Mouse (Mus musculus): ENCODE results near the gene Pabpn1l.
"Not testable (repeated sequence)": the region's sequence is repeated elsewhere in the genome, so short reads cannot be mapped to it uniquely, and the experiment has no call there.

Pabpn1l gene

GRCm38 (mm10) chr8:122646337-122646736 is 23.8 kb upstream of the Pabpn1l start:
- no peak for DNase-seq

- DNase-seq: no peak
Observed at GRCm38 (mm10) chr8:122644175-122644954, 21.8 kb upstream of the Pabpn1l start.

- DNase-seq: no peak
Observed at GRCm38 (mm10) chr8:122642071-122642470, 19.5 kb upstream of the Pabpn1l start.

DNA sequence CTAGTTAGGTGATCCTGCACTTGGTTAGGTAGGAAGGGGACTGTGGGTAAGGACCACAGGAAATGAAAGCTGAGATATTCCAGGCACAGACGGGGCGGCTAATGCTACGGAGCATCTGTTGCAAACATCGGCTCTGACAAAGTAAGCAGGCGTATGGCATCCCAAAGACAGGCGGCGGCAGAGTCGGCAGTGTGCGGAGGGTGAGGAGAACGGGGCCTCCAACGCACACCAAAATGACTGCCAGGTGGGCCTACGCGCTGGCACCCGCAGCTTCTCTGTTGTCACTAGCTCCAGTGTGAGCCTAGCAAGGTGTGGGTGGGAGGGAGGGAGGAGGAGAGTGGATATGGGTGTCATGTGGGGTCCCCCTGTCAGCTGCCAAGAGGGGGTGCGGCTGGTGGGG is 18.9 kb upstream of the Pabpn1l start:
- no peak for DNase-seq

DNA sequence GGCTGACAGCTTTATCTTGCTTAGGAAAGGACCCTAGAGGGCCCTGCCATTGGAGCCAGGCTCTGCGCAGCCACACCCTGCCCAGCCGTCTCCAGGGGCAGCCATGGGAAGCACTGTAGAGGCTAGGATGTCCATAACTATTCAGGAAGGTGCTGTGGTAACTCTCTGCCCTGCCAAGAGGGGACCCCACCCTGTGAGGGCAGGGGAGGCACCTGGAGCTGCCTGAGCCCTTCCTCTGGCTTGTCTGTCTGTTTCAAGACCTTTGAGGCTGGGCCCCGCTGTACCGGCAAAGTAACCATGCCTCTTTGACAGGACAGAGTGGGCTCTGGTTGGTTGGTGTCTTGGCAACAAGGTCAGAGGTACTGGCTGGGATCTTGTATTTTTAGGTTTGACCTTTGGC is 18.3 kb upstream of the Pabpn1l start:
- DNase-seq: no peak

DNA sequence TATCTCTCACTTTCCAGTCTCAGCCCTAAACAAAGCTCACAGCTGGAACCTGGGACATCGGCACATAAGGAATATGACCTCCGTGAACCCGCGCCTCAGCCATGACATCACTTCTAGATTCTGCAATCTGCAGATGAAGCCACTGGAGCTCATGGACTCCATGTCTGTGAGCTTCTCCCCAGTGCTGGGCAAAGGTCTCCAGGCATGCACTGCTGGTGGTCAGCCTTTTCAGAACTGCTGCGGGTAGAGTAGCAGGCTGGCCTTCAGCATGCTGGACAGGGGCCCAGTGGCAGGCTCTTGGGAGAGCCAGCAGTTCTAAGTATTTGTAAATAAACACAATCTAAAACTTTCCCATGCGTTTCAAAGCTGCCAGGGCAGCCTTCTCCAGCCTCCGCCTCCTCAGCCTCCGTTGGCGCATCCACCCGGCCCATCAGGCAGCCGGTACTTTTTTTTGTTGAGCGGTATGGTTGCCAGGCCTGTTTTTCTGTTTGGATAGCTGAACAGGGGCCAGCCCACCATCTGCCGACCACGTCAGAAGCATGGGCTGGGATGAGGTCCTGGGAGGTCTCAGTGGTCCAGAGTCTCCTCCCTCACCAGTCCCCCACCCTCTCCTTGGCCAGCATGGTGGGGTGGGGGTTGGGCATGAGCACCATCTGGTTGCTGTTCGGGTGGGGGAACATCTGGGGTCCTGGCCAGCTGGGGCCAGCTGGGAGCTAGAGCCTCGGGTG is 17.1 kb upstream of the Pabpn1l start:
- no peak for DNase-seq

DNA sequence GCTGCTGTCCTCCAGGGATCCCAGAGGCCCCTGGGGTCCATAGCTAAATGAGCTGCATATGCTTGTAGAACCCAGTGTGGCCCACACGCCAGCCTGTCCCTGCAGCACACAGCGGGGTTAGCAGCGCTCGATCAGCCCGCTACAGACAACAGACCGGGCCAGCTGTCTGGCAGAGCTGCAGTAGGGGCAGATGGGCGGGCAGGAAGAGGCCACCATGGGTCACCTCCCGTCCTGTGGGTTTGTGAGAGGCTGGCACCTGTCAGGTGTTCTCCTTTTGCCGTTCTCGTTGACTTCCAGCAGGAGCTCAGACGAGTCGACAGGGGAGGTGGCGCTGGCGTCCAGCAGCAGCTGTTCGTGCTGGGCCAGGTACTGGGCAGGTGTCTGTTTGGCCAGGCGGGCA is 16.1 kb upstream of the Pabpn1l start:
- DNase-seq: no peak

DNA sequence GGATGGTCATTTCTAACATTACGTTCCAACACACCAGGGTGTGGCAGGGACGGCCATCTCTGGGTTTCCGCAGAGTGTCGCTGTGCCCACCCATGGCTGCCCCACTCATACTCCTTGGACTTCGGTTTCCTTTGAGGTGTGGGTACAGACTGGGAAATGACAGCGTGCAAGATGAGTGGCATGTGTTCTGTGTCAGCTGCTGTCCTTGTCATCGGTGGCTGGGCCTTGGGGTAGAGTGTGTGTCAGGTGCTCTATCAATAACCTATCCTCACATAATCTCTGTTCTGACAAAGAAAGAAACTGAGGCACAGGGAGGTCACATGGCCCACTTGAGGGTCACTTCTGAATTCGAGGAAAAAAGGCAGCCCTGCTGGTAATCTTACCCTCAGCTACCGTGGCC is 14.7 kb upstream of the Pabpn1l start:
- no peak for DNase-seq

- no peak for DNase-seq
Observed at GRCm38 (mm10) chr8:122636803-122637175, 14.2 kb upstream of the Pabpn1l start.

DNA sequence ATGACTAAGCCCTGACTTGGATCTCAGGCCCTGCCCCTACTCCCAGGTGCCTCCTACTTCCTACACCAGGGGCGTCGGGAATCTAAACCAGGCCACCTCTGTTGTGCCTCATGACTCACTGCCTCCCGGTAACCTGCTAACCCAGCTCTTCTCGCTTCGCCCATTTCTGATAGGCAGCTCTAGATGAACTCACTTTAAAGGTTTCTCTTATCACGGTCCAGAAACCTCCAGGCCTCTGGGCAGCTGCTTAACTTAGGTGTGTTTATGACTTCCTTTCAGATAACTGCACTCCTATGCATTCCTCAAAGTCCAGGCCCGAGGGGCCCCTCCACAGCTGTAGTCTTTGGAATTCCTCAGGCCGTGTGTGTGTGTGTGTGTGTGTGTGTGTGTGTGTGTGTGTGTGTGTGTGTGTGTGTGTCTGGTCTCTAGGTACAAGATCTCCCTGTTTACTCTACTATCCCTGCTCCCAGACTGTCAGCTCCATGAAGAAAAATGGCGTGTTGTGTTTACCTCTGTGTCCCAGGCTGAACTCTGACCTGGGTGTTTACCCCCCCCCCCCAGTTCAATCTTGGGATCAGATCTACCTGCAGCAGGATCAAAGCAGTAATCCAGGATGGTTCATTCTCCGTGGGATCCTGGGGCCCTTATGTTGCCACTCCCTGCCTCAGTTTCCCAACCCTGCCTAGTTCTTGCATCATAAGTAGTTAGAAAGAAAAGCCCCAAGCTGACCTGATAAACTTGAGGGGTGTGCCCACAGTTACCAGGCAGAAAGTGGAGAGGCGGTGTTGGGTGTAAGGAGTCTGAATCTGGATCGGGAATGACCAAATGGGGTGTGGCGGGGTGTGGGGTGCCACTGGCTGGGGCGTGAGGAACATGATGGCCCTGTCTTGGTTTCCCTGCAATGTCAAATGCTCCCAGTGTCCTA is 13.6 kb upstream of the Pabpn1l start:
- DNase-seq: no peak

DNA sequence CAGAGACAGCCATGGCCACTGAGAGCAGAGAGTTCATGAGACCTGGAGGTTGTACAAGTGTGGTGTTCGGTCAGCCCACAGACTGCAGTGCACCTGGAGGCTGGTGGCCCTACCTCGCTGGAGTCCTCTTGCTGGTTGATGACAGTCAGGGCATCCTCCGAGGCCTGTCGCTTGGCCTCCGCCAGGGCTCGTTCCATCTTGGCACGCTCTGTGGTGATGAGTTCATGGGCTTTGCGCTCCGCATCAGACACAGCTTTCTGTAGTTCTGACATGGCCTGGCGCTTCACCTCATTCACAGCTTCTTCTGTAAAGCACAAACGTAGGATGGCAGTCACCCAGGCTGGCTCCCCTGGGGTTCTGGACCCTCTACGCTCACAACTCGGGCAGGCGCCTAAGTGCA is 10.7 kb upstream of the Pabpn1l start:
- DNase-seq: no peak

- not testable (repeated sequence) for DNase-seq
Observed at GRCm38 (mm10) chr8:122632134-122632533, 9.6 kb upstream of the Pabpn1l start.

GRCm38 (mm10) chr8:122630696-122631095 is 8.2 kb upstream of the Pabpn1l start:
- no peak for DNase-seq

DNA sequence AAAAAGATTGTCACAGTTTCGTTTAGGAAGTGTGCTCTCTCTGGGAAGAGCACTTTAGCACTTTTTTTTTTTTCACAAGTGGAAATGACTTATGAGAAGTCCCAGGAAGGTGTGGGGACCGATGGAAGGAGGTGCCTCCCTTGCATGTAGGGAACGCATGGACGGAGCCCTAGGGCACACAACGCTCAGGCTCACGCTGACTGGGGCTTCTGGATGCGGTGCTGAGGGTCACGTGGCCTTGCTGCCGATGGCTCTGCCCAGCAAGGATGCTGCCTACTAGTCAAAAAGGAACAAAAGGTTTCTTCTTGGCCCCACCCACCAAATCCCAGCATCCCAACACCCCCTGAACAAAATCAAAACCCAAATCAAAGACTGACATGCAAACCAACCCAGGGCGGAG is 6.8 kb upstream of the Pabpn1l start:
- no peak for DNase-seq

DNA sequence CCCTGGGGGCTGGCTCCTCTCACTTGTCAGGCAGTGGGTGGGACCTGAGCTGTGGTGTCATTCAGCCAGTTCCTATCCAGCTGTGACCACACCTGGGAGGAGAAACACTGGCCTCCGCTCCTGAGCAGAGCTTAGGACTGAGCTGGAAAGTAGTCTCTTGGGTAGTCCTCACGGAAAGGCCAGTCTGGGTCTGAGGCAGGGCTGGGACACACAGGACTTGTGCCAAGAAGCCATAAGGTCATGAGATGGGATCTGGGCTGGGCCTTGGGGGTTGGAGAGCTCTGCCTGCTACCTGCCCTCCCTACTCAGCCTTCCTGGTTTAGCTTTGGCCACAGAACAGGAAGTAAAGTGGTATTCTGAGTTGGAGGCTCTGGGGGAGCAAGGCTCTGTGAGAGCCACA is 4.4 kb upstream of the Pabpn1l start:
- no peak for DNase-seq

DNA sequence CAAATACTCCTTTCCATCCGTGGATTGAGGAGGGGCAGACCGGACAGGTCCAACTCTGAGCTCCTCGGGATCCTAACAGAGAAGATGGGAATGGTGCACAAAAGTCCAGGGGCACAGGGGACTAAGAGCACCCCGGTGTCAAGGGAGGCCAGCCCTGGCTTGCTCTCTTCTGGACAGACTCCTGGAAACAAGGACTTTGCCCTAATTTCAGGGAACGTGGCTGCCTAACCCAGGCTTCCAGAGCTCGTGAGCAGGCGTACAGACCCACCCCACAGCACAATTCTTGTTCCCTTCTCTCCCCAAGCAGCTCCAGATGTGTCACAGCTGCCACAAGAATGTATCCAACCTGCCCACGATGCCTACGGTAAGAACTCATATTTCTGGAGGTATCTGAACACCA is 3.3 kb upstream of the Pabpn1l start:
- DNase-seq: no peak

DNA sequence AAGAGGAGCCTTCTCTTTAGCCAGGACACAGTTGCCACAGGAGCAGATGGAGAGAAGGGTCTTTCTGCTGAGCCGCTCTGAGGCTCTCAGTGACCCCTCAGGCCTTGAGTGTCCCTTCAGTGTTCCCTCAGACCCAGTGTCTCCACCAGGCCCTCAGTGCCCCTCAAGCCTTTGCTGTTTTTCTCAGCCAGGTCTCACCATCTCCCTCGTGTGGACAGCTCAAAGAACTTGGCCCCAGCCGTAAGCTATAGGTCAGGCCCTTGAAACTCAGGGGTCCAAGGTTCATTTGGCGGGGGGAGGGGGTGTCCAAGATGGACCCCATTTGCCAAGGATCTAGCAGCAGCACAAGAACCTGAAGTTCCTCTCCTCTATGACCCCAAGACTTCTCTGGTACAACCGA is 2.1 kb upstream of the Pabpn1l start:
- DNase-seq: no peak

DNA sequence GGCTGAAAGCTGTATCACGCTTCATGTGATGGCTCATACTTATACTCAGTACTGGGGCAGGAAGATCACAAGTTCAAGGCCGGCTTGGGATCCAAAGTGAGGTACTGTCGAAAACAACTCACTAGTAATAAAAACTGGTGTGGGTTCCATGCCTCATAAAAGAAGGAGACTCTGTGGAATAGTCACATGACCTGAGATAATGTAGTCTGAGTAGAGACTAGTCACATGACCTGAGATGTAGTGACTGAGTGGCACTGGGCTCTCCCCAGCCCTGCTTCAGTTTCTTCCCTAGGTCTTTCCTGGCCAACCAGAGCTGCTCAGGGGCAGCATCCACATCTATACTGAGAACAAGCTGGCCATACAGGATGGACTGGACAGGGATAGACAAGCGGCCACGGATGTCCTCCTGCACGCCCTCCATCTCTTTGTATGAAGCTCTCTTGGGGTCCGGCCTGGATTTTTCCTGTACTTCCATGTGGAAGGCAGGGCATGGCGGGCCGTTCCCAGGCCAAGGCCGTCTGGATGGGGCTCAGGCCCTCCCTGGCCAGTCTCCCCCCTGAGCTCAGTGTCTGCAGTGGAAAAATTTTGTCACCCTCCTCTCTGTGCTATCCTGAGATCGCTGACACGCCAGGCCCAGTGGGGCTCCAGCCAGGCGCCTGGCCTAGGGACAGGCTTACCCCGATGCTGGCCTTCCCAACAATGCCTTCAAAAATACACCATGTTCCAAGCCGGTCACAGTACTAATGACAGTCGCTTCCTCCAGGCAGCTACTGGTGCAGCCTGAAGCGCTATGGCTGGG is 1.5 kb upstream of the Pabpn1l start:
- DNase-seq: no peak

- DNase-seq: no peak
Observed at GRCm38 (mm10) chr8:122620446-122620845, 2.1 kb downstream of the Pabpn1l start.

- no peak for DNase-seq
Observed at GRCm38 (mm10) chr8:122618660-122619378, 3.7 kb downstream of the Pabpn1l start.

DNA sequence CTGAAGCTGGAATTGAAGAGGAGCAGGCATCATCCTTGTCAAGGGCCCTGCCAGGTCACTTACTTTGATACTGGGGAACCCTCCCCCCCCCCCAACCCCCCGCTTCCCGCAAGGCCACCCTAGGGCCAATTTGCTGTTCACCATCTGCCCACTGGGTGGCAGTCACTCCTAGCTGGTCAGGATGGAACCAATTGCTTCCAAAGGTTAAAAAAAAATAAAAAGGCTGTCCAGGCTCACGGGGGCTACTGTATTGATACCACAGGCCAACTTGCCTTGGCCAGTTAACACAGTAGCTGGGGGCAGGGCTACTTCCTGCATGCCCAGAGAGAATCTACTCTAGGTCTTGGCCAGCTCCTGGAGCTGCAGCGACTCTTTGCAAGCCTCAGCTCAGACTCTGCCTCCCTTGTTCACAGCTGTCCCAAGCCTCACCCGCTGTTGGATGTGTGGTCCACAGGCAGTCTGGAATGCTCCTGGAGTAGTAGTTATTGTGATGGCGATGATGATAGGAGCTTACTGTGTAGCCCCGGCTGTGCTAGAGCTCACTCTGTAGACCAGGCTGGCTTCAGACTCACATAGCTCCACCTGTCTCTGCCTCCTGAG is 4.5 kb downstream of the Pabpn1l start:
- peak; percentile 63 to 83 for DNase-seq
